Comparison of ENCODE assay signal across 9 mouse cellular contexts in genomic region chr1:191908906-191909305, GRCm38 (mm10). TPM values are rescaled to one million over a fixed set of nuclear protein-coding genes. Genes with fewer than 3 reads are reported as not detected.
DNase-seq lines count a peak whose midpoint lies in the region; ATAC-seq and TF ChIP-seq lines count a peak whose summit lies in the region.
"Had no signal": no experiment of that assay in that cellular context is flagged by ENCODE, and none has a peak within 500 bp of the region (broad histone marks: within the 10 kb centered on the region; RNA-seq: fewer than 3 reads in every experiment).

No protein-coding gene starts in this region.

- TF ChIP-seq POLR2A in kidney, adult 2 months (IDR thresholded peaks at IDR 0.05; ENCODE audit: low read depth, low read length), result peak; percentile 3

- no peak for TF ChIP-seq CTCF in kidney, adult 2 months (conservative IDR thresholded peaks at IDR 0.05; ENCODE audit: insufficient read depth, insufficient read length, low read depth, low read length)

- H3K9me3 ChIP-seq in embryonic facial prominence, embryonic 12.5 days, result no peaks in the 10 kb centered on the region
- H3K9me3 ChIP-seq in hindbrain, embryonic 16.5 days (ENCODE audit: control insufficient read depth, low read length), result no peaks in the 10 kb centered on the region
- H3K9me3 ChIP-seq in midbrain, embryonic 16.5 days (replicated peaks; ENCODE audit: control insufficient read depth, low read length, poor library complexity, severe bottlenecking), result no peaks in the 10 kb centered on the region

- WGBS in kidney, adult 2 months, result 60% methylated on average over 15 of the region's 15 CpGs
- WGBS in embryonic facial prominence, embryonic 12.5 days, result 92% methylated on average over 15 of the region's 15 CpGs
- 91% methylated on average over 15 of the region's 15 CpGs for WGBS in hindbrain, embryonic 16.5 days
- 93% methylated on average over 15 of the region's 15 CpGs for WGBS in midbrain, embryonic 16.5 days

- peak; percentile 55 for DNase-seq in kidney, adult 2 months
- no peak for DNase-seq in kidney, postnatal 4 days
- DNase-seq in frontal cortex, postnatal 14 days (ENCODE audit: low spot score in 2 of 2), result no peak
- no peak for DNase-seq in yolk sac, embryonic 10.5 days (ENCODE audit: low spot score)
- DNase-seq in thymus, postnatal 0 days (ENCODE audit: low spot score), result no peak
- DNase-seq: thymus, postnatal 4 days had no signal

- H3K4me2 ChIP-seq in embryonic facial prominence, embryonic 12.5 days (replicated peaks), result peak overlapping the region; percentile 98; the same call in 1 of the 2 replicates
- H3K4me2 ChIP-seq in hindbrain, embryonic 16.5 days (ENCODE audit: low read length), result peak overlapping the region; percentile 91
- H3K4me2 ChIP-seq in midbrain, embryonic 16.5 days (ENCODE audit: low read length), result peak overlapping the region; percentile 89

- ATAC-seq in embryonic facial prominence, embryonic 12.5 days (ENCODE audit: insufficient number of reproducible peaks, insufficient read depth, low FRiP score, low TSS enrichment), result no peak
- no peak for ATAC-seq in hindbrain, embryonic 16.5 days
- no peak for ATAC-seq in midbrain, embryonic 16.5 days

- peaks cover 24% of the 10 kb centered on the region for H3K4me1 ChIP-seq in kidney, adult 2 months (ENCODE audit: control insufficient read depth, insufficient read depth, low read length)
- H3K4me1 ChIP-seq in embryonic facial prominence, embryonic 12.5 days, result peaks cover 27% of the 10 kb centered on the region
- peaks cover 34% of the 10 kb centered on the region for H3K4me1 ChIP-seq in hindbrain, embryonic 16.5 days (ENCODE audit: control insufficient read depth, insufficient read depth, low read depth, low read length)
- H3K4me1 ChIP-seq in midbrain, embryonic 16.5 days (ENCODE audit: control insufficient read depth, insufficient read depth, low read length), result peaks cover 46% of the 10 kb centered on the region

- peak overlapping the region; percentile 75 for H3K4me3 ChIP-seq in kidney, adult 2 months (ENCODE audit: insufficient read depth, low read depth, low read length)
- no peak overlapping the region for H3K4me3 ChIP-seq in embryonic facial prominence, embryonic 12.5 days
- peak overlapping the region; percentile 71 for H3K4me3 ChIP-seq in hindbrain, embryonic 16.5 days (ENCODE audit: low read length)
- peak overlapping the region; percentile 4; the same call in 1 of the 2 replicates for H3K4me3 ChIP-seq in midbrain, embryonic 16.5 days (ENCODE audit: low read depth, low read length)

- no peaks in the 10 kb centered on the region for H3K27me3 ChIP-seq in kidney, adult 2 months (replicated peaks; ENCODE audit: control insufficient read depth, insufficient read depth, low read length)
- no peaks in the 10 kb centered on the region for H3K27me3 ChIP-seq in embryonic facial prominence, embryonic 12.5 days
- H3K27me3 ChIP-seq in hindbrain, embryonic 16.5 days (replicated peaks; ENCODE audit: control insufficient read depth, insufficient read depth, low read length), result no peaks in the 10 kb centered on the region
- no peaks in the 10 kb centered on the region for H3K27me3 ChIP-seq in midbrain, embryonic 16.5 days (ENCODE audit: control insufficient read depth, insufficient read depth, low read depth, low read length)

- no peak overlapping the region for H3K27ac ChIP-seq in kidney, adult 2 months (ENCODE audit: insufficient read depth, low read depth, low read length)
- H3K27ac ChIP-seq in embryonic facial prominence, embryonic 12.5 days, result no peak overlapping the region
- no peak overlapping the region for H3K27ac ChIP-seq in hindbrain, embryonic 16.5 days (ENCODE audit: low read depth, low read length)
- H3K27ac ChIP-seq in midbrain, embryonic 16.5 days (ENCODE audit: low read length), result no peak overlapping the region

- H3K36me3 ChIP-seq in kidney, adult 2 months (ENCODE audit: control insufficient read depth, insufficient read depth, low read length), result peaks cover 2% of the 10 kb centered on the region
- H3K36me3 ChIP-seq in embryonic facial prominence, embryonic 12.5 days, result peaks cover 11% of the 10 kb centered on the region
- 0 out of 2 replicates have a peak, but pooled peaks cover 2% of the 10 kb centered on the region for H3K36me3 ChIP-seq in hindbrain, embryonic 16.5 days (ENCODE audit: control insufficient read depth, insufficient read depth, low read length)
- H3K36me3 ChIP-seq in midbrain, embryonic 16.5 days (ENCODE audit: control insufficient read depth, insufficient read depth, low read length), result peaks cover 7% of the 10 kb centered on the region

- H3K9ac ChIP-seq in embryonic facial prominence, embryonic 12.5 days, result no peak overlapping the region; the same call in 1 of the 2 replicates
- H3K9ac ChIP-seq in hindbrain, embryonic 16.5 days (ENCODE audit: low read depth, low read length), result no peak overlapping the region
- H3K9ac ChIP-seq in midbrain, embryonic 16.5 days (ENCODE audit: low read depth, low read length), result no peak overlapping the region

RNA-seq across cellular contexts. Expression of gene Slc30a1, which starts 2.3 kb away (rescaled TPM):
- polyA plus RNA-seq in kidney, adult 2 months (2012; rRNA removed), result 18.1 and 19.9 TPM in 2 replicates
- polyA plus RNA-seq in embryonic facial prominence, embryonic 12.5 days (2016; fragmentation: Nextera tagmentation; extraction: Ambion mirVana), result 3.3 and 3.9 TPM in 2 replicates
- 2.0 and 2.2 TPM in 2 replicates for polyA plus RNA-seq in hindbrain, embryonic 16.5 days (2015; fragmentation: Nextera tagmentation; extraction: Ambion mirVana)
- polyA plus RNA-seq in midbrain, embryonic 16.5 days (2015; fragmentation: Nextera tagmentation; extraction: Ambion mirVana), result 2.3 and 2.8 TPM in 2 replicates
- polyA plus RNA-seq in thymus, postnatal 0 days (2015; fragmentation: Nextera tagmentation; extraction: Ambion mirVana), result 1.6 and 2.6 TPM in 2 replicates
